Mouse (Mus musculus): ENCODE data around the gene Rnf225.

GRCm38 (mm10) chr7:12903623-12904022 is 23.6 kb upstream of the Rnf225 start:
- TF ChIP-seq CTCF (IDR thresholded peaks at IDR 0.05; ENCODE audit: low read depth) (no peak), EP300 (IDR thresholded peaks at IDR 0.05; ENCODE audit: low read depth) (no peak)
